Mouse (Mus musculus) Patski (cell line): ENCODE data around the gene Rpl3. TPM values are rescaled to one million over a fixed set of nuclear protein-coding genes. Genes with fewer than 3 reads are reported as not detected.

Experiments used
- ATAC-seq: fragments of 100-300 bp; one replicate; pipeline ENCODE4 v1.8.0; 2021
- CTCF ChIA-PET: fragments of 350-600 bp; sonication (Branson Sonifier 250); formaldehyde crosslinking; loops from one replicate; lab custom pipeline; 2022; ENCODE audit warnings: inconsistent platforms; lab: Charles Lee
- POLR2A ChIA-PET: fragments of 350-600 bp; sonication (Branson Sonifier 250); formaldehyde crosslinking; loops from one replicate; lab custom pipeline; 2022; ENCODE audit warnings: antibody characterized with exemption, inconsistent platforms; lab: Charles Lee
- DNase-seq: peaks from one replicate; pipeline ENCODE4 v3.0.0-alpha.2; 2011; ENCODE audit warnings: low read depth, low spot score
- H3K27me3 ChIP-seq: fragments of 371-371 bp; one replicate; pipeline ENCODE4 v1.5.1; 2021
- CTCF ChIP-seq: fragments of 100-300 bp; IDR thresholded peaks from one replicate; pipeline ENCODE4 v1.5.1; 2021
- in situ Hi-C: fragments of 300-500 bp; cut with MboI; formaldehyde crosslinking; loops from 3 replicates; pipeline ENCODE4 v1.11.1; 2018; ENCODE audit warnings: low pct_unique_long_range_greater_than_20kb, mixed read lengths
- polyA plus RNA-seq: library from polyadenylated mRNA; unstranded; gene quantifications from one replicate; pipeline ENCODE4 v1.2.3, GENCODE M21; 2021

Rpl3 gene
- polyA plus RNA-seq, 1 experiment from 2014 or later, result 938 TPM

DNA sequence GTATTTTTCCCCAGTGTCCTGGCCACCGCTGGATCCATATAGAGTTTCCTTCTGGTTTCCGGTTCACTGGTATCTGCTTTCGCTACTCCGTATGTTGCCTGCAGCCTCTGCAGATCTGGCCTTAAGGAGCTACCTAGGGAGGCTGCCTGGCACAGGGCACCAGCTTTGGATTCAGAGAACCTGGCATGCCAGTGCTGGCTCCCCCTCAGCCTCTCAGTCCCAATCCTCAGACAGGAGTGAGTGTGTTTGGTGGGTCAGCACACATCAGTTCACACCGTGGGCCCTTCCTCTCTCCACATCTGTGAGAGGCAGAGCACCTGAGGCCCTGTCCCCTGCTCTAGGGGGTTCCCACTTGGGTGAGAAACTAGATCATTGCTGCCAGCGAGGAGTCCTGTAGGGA, 9.8 kb upstream of the Rpl3 start:
- POLR2A ChIA-PET, result no interaction called here
- in situ Hi-C loops, result no loop called here
- TF ChIP-seq CTCF, result no peak
- no peaks in the 10 kb centered on the region for H3K27me3 ChIP-seq
- CTCF ChIA-PET, result no interaction called here
- ATAC-seq (no peak), DNase-seq (no peak)

DNA sequence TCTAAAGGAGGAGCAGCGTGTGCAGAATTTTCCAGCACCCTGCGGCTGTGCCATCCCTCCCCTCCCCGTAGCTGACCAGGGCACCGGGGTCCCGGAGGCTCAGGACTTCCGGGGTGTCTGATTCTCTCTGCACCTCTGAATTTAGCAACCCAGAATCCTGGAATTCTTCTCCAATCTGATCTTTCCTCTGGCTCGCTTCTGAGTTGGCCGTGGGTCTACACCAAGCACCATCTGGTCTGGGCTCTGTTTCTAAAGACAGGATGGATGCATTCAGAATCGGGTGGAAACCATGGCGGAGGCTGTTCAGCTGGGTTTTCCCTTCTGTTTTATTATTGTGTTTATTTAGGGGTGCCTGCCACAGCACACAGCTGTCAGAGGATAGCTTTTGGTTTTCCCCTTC, 9.2 kb upstream of the Rpl3 start:
- ChIA-PET CTCF (no interaction called here), POLR2A (no interaction called here)
- ATAC-seq, result no peak
- TF ChIP-seq CTCF, result no peak
- in situ Hi-C loops, result no loop called here
- no peak for DNase-seq
- H3K27me3 ChIP-seq, result no peaks in the 10 kb centered on the region

DNA sequence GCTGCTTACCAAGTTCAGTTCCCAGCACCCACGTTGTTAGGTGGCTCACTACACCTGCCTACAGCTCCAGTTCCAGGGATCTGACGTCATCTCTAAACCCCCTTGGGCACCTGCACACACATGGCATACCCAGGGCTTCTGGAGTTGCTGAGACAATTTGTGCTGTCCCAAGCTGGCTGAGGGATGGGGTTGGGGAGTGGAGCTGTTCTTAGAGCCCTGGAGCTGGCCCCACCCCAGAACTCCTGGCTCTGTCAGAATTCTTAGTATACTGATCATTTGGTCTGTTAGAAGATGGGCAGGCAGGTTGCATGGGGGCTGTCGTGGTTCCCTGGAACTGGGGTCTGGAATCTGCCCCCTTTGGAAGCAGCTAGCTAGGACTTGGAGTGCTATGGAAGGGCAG, 8.5 kb upstream of the Rpl3 start:
- in situ Hi-C loops, result no loop called here
- no peak for TF ChIP-seq CTCF
- ChIA-PET CTCF (interaction anchor here (1.7 kb wide), 2 partner anchors 9 to 13 kb away, joined by 5 to 6 read pairs; partner anchors contain the start of genes Rpl3 and Syngr1), POLR2A (interaction anchor here (1.4 to 1.9 kb wide), 3 partner anchors 8 to 25 kb away, joined by 5 to 6 read pairs (median 6); no protein-coding TSS in a partner anchor)
- no peaks in the 10 kb centered on the region for H3K27me3 ChIP-seq
- no peak for ATAC-seq
- no peak for DNase-seq

DNA sequence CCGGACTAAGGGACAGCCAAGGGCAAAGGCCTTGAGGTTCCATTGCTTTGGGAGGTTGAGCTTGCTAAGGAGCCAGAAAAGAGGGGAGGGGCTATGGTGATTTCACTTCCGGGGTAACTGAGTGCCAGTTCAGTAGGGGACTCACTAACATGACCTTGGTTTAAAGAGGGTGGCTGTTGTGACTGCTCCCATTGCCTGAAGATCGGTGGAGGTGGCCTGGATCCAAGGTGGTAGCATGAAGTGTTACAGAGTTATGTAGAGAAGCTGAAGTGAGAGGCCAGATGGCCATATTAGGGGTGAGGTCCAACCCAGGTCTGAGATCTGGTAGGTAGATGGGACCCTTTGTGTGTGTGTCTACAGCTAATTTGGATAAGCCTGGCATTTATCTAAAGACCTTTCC, 7.8 kb upstream of the Rpl3 start:
- H3K27me3 ChIP-seq, result no peaks in the 10 kb centered on the region
- CTCF ChIA-PET, result interaction anchor here (1.7 kb wide), 3 partner anchors 8 to 14 kb away, joined by 5 to 6 read pairs (median 5); partner anchors contain the start of genes Rpl3 and Syngr1
- in situ Hi-C loops, result loop anchor here (5.0 kb wide), 2 partner anchors 33 to 123 kb away; partner anchors contain the start of gene Tab1
- ATAC-seq (no peak), DNase-seq (no peak)
- POLR2A ChIA-PET, result interaction anchor here (0.6 to 1.9 kb wide), 4 partner anchors 9 to 166 kb away, joined by 3 to 6 read pairs (median 6); no protein-coding TSS in a partner anchor
- TF ChIP-seq CTCF, result no peak

DNA sequence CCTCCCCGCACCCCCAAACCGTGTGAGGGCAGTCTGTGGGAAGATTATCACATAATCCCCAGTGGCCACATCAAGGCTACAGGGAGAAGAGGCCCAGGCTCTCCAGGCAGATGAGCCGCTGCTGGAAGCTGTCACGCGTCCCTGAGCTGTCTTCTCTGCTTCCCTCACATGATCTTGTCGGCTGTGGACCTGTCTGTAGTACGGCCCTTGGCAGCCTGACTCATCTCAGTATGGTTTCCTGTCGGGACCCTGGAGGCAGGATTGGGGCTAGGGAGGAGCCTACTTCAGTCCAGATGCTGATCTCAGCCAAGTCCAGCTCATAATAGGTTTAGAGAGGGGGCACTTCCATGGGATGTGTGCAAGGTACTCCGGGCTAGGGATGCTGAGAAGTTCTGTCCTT, 7.1 kb upstream of the Rpl3 start:
- no peaks in the 10 kb centered on the region for H3K27me3 ChIP-seq
- ChIA-PET CTCF (interaction anchor here (0.8 to 1.7 kb wide), 4 partner anchors 8 to 126 kb away, joined by 3 to 6 read pairs (median 5); partner anchors contain the start of genes Rpl3 and Syngr1), POLR2A (interaction anchor here (1.4 to 1.9 kb wide), 3 partner anchors 10 to 27 kb away, joined by 5 to 6 read pairs (median 6); no protein-coding TSS in a partner anchor)
- in situ Hi-C loops, result loop anchor here (5.0 kb wide), 2 partner anchors 33 to 123 kb away; partner anchors contain the start of gene Tab1
- no peak for TF ChIP-seq CTCF
- peak; percentile 94 for DNase-seq
- peak; percentile 68 for ATAC-seq

DNA sequence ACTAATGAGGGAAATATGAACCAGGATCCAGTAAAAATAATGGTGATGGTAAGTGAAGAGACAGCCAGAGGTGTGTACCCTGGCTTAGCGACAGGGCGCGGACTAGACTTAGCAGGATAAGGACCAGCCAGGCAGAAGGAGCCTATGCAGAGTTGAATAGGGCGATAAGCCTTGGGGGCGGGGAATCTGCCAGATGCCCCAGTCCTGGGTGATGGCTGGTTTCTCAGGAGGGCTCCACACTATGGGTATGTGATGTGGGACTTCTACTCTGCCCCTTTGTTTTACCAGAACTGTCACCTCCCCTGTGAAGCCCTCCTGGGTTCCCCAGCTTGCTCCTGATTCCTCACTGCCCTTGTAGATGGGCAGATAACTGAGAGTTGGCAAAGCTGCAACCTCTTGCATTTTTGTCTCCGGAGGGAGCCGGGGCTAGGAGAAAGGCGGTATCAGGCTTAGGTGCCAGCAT, 6.4 kb upstream of the Rpl3 start:
- ChIA-PET POLR2A (interaction anchor here (1.9 kb wide), 1 partner anchor 16 kb away, joined by 5 read pairs; no protein-coding TSS in a partner anchor), CTCF (interaction anchor here (0.8 to 1.7 kb wide), 2 partner anchors 9 to 127 kb away, joined by 3 to 5 read pairs; no protein-coding TSS in a partner anchor)
- DNase-seq (no peak), ATAC-seq (no peak)
- H3K27me3 ChIP-seq, result no peaks in the 10 kb centered on the region
- in situ Hi-C loops, result loop anchor here (5.0 kb wide), 2 partner anchors 34 to 124 kb away; partner anchors contain the start of gene Tab1
- TF ChIP-seq CTCF, result no peak

DNA sequence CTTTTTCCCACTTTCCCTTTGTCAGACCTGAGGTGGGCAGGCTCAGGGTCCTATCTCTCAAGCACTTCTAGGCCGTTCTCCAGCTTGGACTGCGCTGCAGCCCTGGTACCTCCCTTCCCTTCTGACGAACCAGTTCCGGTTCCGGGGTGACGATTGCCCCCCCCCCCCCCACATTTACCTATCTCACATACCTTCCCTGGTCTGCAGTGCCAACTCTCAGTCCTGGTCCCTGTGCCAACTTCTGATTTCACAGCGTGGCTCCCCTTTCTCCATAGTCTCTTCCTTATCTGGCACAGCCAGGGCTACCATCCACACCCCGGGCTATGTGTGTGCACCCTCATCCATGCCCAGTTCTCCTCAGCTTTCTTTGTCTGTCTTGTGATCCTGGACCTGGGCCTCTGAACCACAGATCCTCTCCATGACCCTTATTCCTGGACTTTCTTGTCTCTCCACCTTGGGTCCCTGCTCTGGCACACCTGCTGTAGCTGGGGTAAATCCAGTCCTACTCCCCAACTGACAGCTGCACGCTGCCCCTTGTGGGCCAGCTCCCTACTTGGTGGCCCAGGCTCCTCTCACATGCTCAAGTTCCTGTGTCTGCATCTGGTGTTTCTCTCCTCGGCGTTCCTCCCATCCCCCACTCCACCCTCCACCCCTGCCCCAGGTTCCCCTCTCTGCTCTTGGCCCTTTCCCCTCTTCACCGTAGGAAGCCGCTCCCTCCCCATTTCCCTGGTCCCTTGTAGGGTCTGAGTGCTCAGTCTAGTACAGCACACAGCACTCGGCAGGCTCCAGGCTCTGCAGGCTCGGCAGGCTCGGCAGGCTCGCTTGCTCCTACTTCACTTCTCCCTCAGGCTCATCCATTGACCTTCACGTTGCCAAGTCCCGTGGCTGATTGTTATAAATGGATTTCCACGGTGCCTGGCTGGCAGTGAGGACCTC, 5.5 kb upstream of the Rpl3 start:
- H3K27me3 ChIP-seq, result no peaks in the 10 kb centered on the region
- ChIA-PET CTCF (interaction anchor here (1.7 kb wide), 1 partner anchor 8 kb away, joined by 5 read pairs; no protein-coding TSS in a partner anchor), POLR2A (no interaction called here)
- in situ Hi-C loops, result loop anchor here (5.0 kb wide), 2 partner anchors 35 to 125 kb away; partner anchors contain the start of gene Tab1
- DNase-seq (no peak), ATAC-seq (no peak)
- TF ChIP-seq CTCF, result no peak

DNA sequence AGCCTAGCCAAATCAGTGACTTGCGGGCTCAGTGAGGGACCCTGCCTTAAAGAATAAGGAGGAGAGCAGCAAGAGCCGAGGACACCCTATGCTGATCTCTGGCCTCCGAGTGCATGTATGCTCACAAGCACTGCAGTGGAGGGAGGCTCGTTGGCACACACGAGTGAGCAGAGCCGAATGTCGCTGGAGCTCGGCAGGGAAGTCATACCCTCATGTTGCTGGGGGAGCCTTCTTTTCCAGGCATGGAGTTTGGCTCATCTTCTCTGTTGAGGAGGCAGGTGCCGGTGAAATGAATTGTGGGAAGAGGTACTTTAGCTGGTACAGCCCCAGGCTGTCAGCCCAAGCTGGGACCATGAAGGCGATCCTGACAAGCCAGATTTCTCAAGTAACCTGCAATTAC, 4.7 kb upstream of the Rpl3 start:
- in situ Hi-C loops, result loop anchor here (5.0 kb wide), 2 partner anchors 36 to 126 kb away; partner anchors contain the start of gene Tab1
- no peak for TF ChIP-seq CTCF
- POLR2A ChIA-PET, result no interaction called here
- CTCF ChIA-PET, result no interaction called here
- no peak for DNase-seq
- no peaks in the 10 kb centered on the region for H3K27me3 ChIP-seq
- ATAC-seq, result no peak

DNA sequence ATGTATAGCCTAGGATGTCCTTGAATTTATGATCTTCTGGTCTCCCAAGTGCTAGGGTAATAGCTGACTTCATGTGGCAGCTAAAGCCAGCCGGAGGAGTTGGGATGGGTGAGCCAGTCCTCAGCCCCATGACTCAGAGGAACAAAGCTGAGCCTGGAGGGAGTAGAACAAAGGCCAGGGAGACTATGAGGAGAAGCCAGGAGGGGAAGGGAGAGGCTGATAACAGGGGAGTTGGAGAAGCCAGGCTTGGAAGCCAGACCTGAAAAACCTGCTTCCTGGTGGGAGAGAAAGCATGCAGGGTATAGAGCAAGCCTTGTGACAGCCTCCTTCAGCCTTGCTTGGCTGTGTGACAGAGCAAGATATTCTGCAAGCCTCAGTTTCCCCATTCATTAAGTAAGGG, 3.9 kb upstream of the Rpl3 start:
- no peak for TF ChIP-seq CTCF
- no peak for ATAC-seq
- ChIA-PET POLR2A (interaction anchor here (1.0 kb wide), 1 partner anchor 78 kb away, joined by 3 read pairs; the partner anchor contains the start of gene Mgat3), CTCF (no interaction called here)
- no peaks in the 10 kb centered on the region for H3K27me3 ChIP-seq
- DNase-seq, result no peak
- in situ Hi-C loops, result loop anchor here (5.0 kb wide), 2 partner anchors 37 to 127 kb away; partner anchors contain the start of gene Tab1

DNA sequence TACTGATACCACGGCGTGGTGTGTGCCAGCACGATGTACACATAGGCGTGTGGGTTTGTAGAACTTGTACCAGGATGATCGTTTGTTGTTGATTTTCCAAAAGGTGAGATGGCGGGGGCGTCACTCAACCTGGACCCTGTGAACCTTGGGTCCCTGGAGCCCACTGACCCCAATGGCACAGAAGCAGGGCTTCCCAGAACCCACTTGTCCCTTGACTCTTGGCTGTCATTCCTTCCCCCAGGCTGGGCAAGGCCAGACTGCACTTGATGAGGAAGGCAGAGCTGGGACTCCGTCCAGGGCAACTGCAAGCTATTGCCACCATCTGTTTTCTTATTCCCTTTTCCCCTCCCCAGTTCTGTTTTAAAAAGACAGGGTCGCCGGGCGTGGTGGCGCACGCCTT, 2.5 kb upstream of the Rpl3 start:
- H3K27me3 ChIP-seq, result no peaks in the 10 kb centered on the region
- in situ Hi-C loops, result no loop called here
- TF ChIP-seq CTCF, result no peak
- CTCF ChIA-PET, result no interaction called here
- ATAC-seq, result no peak
- POLR2A ChIA-PET, result no interaction called here
- DNase-seq, result no peak
